Mouse (Mus musculus) embryonic facial prominence, embryonic 11.5 days (tissue): Measurements from ENCODE around the gene Tubgcp3. TPM values are rescaled to one million over a fixed set of nuclear protein-coding genes. Genes with fewer than 3 reads are reported as not detected.

ENCODE experiments used
- ATAC-seq: fragments of 200-750 bp; cut with Nextera tagmentation; replicated peaks from 2 replicates; pipeline ENCODE4 v1.8.0; 2017; ENCODE audit warnings: low read depth; ENCODE audit not compliant: insufficient number of reproducible peaks, low FRiP score, low TSS enrichment
- DNase-seq: peaks from one replicate; pipeline ENCODE4 v3.0.0-alpha.2; 2015; ENCODE audit warnings: low spot score
- H3K27ac ChIP-seq: fragments of 300-500 bp; sonication (generic); replicated peaks from 2 replicates; pipeline ENCODE4 v1.5.1; 2014; ENCODE audit warnings: mild to moderate bottlenecking, low read depth, low read length, control low read depth
- H3K27me3 ChIP-seq: fragments of 300-500 bp; sonication (generic); 2 replicates; pipeline ENCODE4 v1.6.1; 2014; ENCODE audit warnings: mild to moderate bottlenecking, low read length, moderate library complexity, mixed read lengths; ENCODE audit not compliant: control insufficient read depth, insufficient read depth
- H3K36me3 ChIP-seq: fragments of 300-500 bp; sonication (generic); replicated peaks from 2 replicates; pipeline ENCODE4 v1.6.1; 2014; ENCODE audit warnings: low read depth, mild to moderate bottlenecking, low read length, moderate library complexity, mixed read lengths; ENCODE audit not compliant: control insufficient read depth, insufficient read depth
- H3K4me1 ChIP-seq: fragments of 300-500 bp; sonication (generic); 2 replicates; pipeline ENCODE4 v1.6.1; 2014; ENCODE audit warnings: low read length, mixed read lengths; ENCODE audit not compliant: control insufficient read depth, insufficient read depth
- H3K4me2 ChIP-seq: fragments of 300-500 bp; sonication (generic); 2 replicates; pipeline ENCODE4 v1.6.1; 2014; ENCODE audit warnings: low read depth, mild to moderate bottlenecking, control low read depth, low read length, moderate library complexity
- H3K4me3 ChIP-seq: fragments of 300-500 bp; sonication (generic); 2 replicates; pipeline ENCODE4 v1.5.1; 2014; ENCODE audit warnings: low read depth, low read length, control low read depth
- H3K9ac ChIP-seq: fragments of 300-500 bp; sonication (generic); replicated peaks from 2 replicates; pipeline ENCODE4 v1.6.1; 2014; ENCODE audit warnings: mild to moderate bottlenecking, control low read depth, low read length
- H3K9me3 ChIP-seq: fragments of 300-500 bp; sonication (generic); replicated peaks from 2 replicates; pipeline ENCODE4 v1.6.1; 2016; ENCODE audit warnings: mild to moderate bottlenecking, low read length, inconsistent platforms, mixed read lengths; ENCODE audit not compliant: control insufficient read depth
- WGBS: fragments of 180-500 bp; shearing (Covaris S2); extraction: QIAGEN DNeasy Blood & Tissue Kit; methylation state at CpG from one replicate; pipeline ENCODE4 v1.1.7; 2014; 5-methylcytosine and 5-hydroxymethylcytosine counted together
- microRNA-seq: library from miRNA; unstranded; fragments of <30 nt; microRNA quantifications from one replicate; pipeline ENCODE4, GENCODE M21; 2016; ENCODE audit warnings: borderline number of aligned reads
- polyA plus RNA-seq: library from polyadenylated mRNA; unstranded; fragments of >200 nt; fragmentation: Nextera tagmentation; extraction: Ambion mirVana; gene quantifications from 2 replicates; pipeline ENCODE4 v1.2.1, GENCODE M21; 2014

Gene Tubgcp3
- polyA plus RNA-seq, 1 experiment from 2014 or later: 56.6 TPM

DNA sequence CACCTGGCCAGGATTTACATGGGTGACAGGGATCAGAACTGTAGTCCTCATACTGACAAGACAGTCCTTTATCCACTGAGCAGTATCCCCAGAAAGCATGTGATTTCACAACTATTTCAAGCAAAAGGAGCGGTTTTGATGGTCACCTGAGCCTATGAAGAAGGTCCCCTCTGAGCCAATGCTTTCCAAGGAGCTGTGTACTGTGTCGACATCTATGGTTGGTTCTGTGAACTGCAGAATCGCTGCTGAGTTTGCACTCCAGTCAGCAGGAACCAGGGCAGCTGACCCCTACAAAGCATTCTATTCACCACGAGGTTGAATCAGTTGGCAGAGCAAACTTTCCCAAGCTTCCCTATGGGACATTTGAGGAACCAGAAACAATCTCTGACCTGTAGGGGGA lies 107.7 kb downstream of the Tubgcp3 start:
- ATAC-seq (no peak), DNase-seq (peak; percentile 76)
- Histone ChIP-seq H3K9ac (no peak overlapping the region), H3K4me3 (no peak overlapping the region), H3K27ac (no peak overlapping the region), H3K27me3 (no peaks in the 10 kb centered on the region; the same call in 1 of the 2 replicates), H3K36me3 (no peaks in the 10 kb centered on the region), H3K4me2 (no peak overlapping the region), H3K4me1 (no peaks in the 10 kb centered on the region), H3K9me3 (no peaks in the 10 kb centered on the region)
- 5% methylated on average over 4 of the region's 4 CpGs for WGBS

Small RNA genes within 50 kb of the gene (microRNA-seq; reads per million reads assigned to microRNA genes)
- gene Gm26483: not detected

Other genes starting within 250 kb of the Tubgcp3 start
- gene Spaca7, start 99.2 kb downstream of the Tubgcp3 start, polyA plus RNA-seq: not detected in 2 replicates
- 11.6 and 13.3 TPM in 2 replicates for gene Atp11a, start 84.8 kb upstream of the Tubgcp3 start, polyA plus RNA-seq
- gene Mcf2l, start 201.6 kb upstream of the Tubgcp3 start, polyA plus RNA-seq: 14.8 and 17.6 TPM in 2 replicates